Mouse (Mus musculus): ENCODE results near the gene Daglb. TPM values are rescaled to one million over a fixed set of nuclear protein-coding genes. Genes with fewer than 3 reads are reported as not detected.
"Not testable (repeated sequence)": the region's sequence is repeated elsewhere in the genome, so short reads cannot be mapped to it uniquely, and the experiment has no call there.

The Daglb gene
- total and polyA plus RNA-seq, 3 experiments, result 9.0 to 29.9 (median 14.1) TPM

GRCm38 (mm10) chr5:143548401-143548846 is 84.0 kb downstream of the Daglb start:
- DNase-seq (ENCODE audit: low spot score) (peak; percentile 88), ATAC-seq (ENCODE audit: extremely low read depth, insufficient number of reproducible peaks, low FRiP score, poor library complexity, severe bottlenecking) (peak; percentile 75)
- H3K36me3 ChIP-seq (replicated peaks), result peaks cover 19% of the 10 kb centered on the region
- H3K27me3 ChIP-seq (ENCODE audit: insufficient read depth, low read length), result peaks cover 23% of the 10 kb centered on the region
- peak overlapping the region; percentile 80 for H3K4me3 ChIP-seq (ENCODE audit: low read depth, low read length)
- H3K9me3 ChIP-seq (replicated peaks), result no peaks in the 10 kb centered on the region
- H3K4me1 ChIP-seq (ENCODE audit: insufficient read depth, low read depth, low read length), result peaks cover 35% of the 10 kb centered on the region
- no peak for TF ChIP-seq GATA2 (IDR thresholded peaks at IDR 0.05; ENCODE audit: borderline replicate concordance, low read depth, low read length)
- no peak for TF ChIP-seq TAL1 (conservative IDR thresholded peaks at IDR 0.05; ENCODE audit: low read depth, low read length)
- no peak for TF ChIP-seq POLR2AphosphoS5 (IDR thresholded peaks at IDR 0.05; ENCODE audit: insufficient replicate concordance, low read depth, low read length)
- TF ChIP-seq CTCF (IDR thresholded peaks at IDR 0.05; ENCODE audit: low read depth, low read length), result peak; percentile 20; the same call in 1 of the 2 replicates
- TF ChIP-seq GATA1 (IDR thresholded peaks at IDR 0.05; ENCODE audit: borderline replicate concordance, low read length), result no peak

GRCm38 (mm10) chr5:143548922-143549321 is 84.5 kb downstream of the Daglb start:
- Histone ChIP-seq H3K4me3 (ENCODE audit: low read depth, low read length) (peak overlapping the region; percentile 80), H3K27me3 (ENCODE audit: insufficient read depth, low read length) (peaks cover 18% of the 10 kb centered on the region), H3K36me3 (replicated peaks) (peaks cover 21% of the 10 kb centered on the region), H3K4me1 (ENCODE audit: insufficient read depth, low read depth, low read length) (peaks cover 38% of the 10 kb centered on the region)
- not testable (repeated sequence) for H3K9me3 ChIP-seq (replicated peaks); DNase-seq (ENCODE audit: low spot score); ATAC-seq (ENCODE audit: extremely low read depth, insufficient number of reproducible peaks, low FRiP score, poor library complexity, severe bottlenecking)

DNA sequence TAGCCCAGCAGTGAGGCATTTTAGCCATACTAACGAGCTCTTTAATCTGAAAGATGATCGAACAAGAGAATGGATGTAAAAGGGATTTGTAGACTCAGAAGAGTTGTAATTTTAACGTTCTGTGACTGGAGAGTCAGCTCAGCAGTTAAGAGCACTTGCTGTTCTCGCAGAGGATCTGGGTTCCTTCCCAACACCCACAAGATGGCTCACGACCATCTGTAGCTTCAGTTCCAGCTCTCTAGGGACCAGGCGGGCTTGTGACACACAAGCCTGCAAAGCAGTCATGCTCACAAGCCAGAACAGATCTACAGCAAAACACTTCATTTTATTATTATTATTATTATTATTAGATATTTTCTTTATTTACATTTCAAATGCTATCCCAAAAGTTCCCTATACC is 88.5 kb downstream of the Daglb start:
- Histone ChIP-seq H3K27me3 (ENCODE audit: insufficient read depth, low read length) (no peaks in the 10 kb centered on the region), H3K4me1 (ENCODE audit: insufficient read depth, low read depth, low read length) (peaks cover 30% of the 10 kb centered on the region), H3K36me3 (replicated peaks) (peaks cover 42% of the 10 kb centered on the region), H3K4me3 (ENCODE audit: low read depth, low read length) (no peak overlapping the region), H3K9me3 (replicated peaks) (no peaks in the 10 kb centered on the region)
- DNase-seq (ENCODE audit: low spot score) (no peak), ATAC-seq (ENCODE audit: extremely low read depth, insufficient number of reproducible peaks, low FRiP score, poor library complexity, severe bottlenecking) (no peak)
- TF ChIP-seq POLR2AphosphoS5 (IDR thresholded peaks at IDR 0.05; ENCODE audit: insufficient replicate concordance, low read depth, low read length) (no peak), GATA1 (IDR thresholded peaks at IDR 0.05; ENCODE audit: borderline replicate concordance, low read length) (no peak), CTCF (IDR thresholded peaks at IDR 0.05; ENCODE audit: low read depth, low read length) (no peak), GATA2 (IDR thresholded peaks at IDR 0.05; ENCODE audit: borderline replicate concordance, low read depth, low read length) (no peak), TAL1 (conservative IDR thresholded peaks at IDR 0.05; ENCODE audit: low read depth, low read length) (no peak)

GRCm38 (mm10) chr5:143555233-143555632 is 90.8 kb downstream of the Daglb start:
- peaks cover 34% of the 10 kb centered on the region for H3K4me1 ChIP-seq (ENCODE audit: insufficient read depth, low read depth, low read length)
- no peak overlapping the region for H3K4me3 ChIP-seq (ENCODE audit: low read depth, low read length)
- no peak for DNase-seq (ENCODE audit: low spot score)
- ATAC-seq (ENCODE audit: extremely low read depth, insufficient number of reproducible peaks, low FRiP score, poor library complexity, severe bottlenecking), result no peak
- H3K9me3 ChIP-seq (replicated peaks), result no peaks in the 10 kb centered on the region
- TF ChIP-seq TAL1 (conservative IDR thresholded peaks at IDR 0.05; ENCODE audit: low read depth, low read length), result no peak
- TF ChIP-seq GATA2 (IDR thresholded peaks at IDR 0.05; ENCODE audit: borderline replicate concordance, low read depth, low read length), result no peak
- no peak for TF ChIP-seq CTCF (IDR thresholded peaks at IDR 0.05; ENCODE audit: low read depth, low read length)
- no peak for TF ChIP-seq GATA1 (IDR thresholded peaks at IDR 0.05; ENCODE audit: borderline replicate concordance, low read length)
- TF ChIP-seq POLR2AphosphoS5 (IDR thresholded peaks at IDR 0.05; ENCODE audit: insufficient replicate concordance, low read depth, low read length), result no peak
- no peaks in the 10 kb centered on the region for H3K27me3 ChIP-seq (ENCODE audit: insufficient read depth, low read length)
- H3K36me3 ChIP-seq (replicated peaks), result peaks cover 48% of the 10 kb centered on the region

Other genes with a start within 250 kb of the Daglb start
- not detected in 2 replicates for gene Spdye4a, start 237.7 kb upstream of the Daglb start, total RNA-seq (2014; fragmentation: Nextera tagmentation)
- gene Spdye4a, start 237.7 kb upstream of the Daglb start, total RNA-seq (2017), result not detected in 2 replicates
- gene Spdye4a, start 237.7 kb upstream of the Daglb start, polyA plus RNA-seq (2012), result not detected in 2 replicates
- gene Zfp12, start 229.4 kb upstream of the Daglb start, total RNA-seq (2014; fragmentation: Nextera tagmentation), result 16.7 and 21.4 TPM in 2 replicates
- gene Zfp12, start 229.4 kb upstream of the Daglb start, total RNA-seq (2017), result 22.1 and 22.3 TPM in 2 replicates
- gene Zfp12, start 229.4 kb upstream of the Daglb start, polyA plus RNA-seq (2012), result 3.9 and 4.2 TPM in 2 replicates
- 2.4 and 3.6 TPM in 2 replicates for gene Zfp316, start 194.6 kb upstream of the Daglb start, total RNA-seq (2014; fragmentation: Nextera tagmentation)
- 3.4 and 3.7 TPM in 2 replicates for gene Zfp316, start 194.6 kb upstream of the Daglb start, total RNA-seq (2017)
- 8.2 and 9.6 TPM in 2 replicates for gene Zfp316, start 194.6 kb upstream of the Daglb start, polyA plus RNA-seq (2012)
- 0.63 TPM in 1 of 2 replicates, not detected in the other for gene Zfp853, start 171.0 kb upstream of the Daglb start, total RNA-seq (2014; fragmentation: Nextera tagmentation)
- 0.06 and 0.11 TPM in 2 replicates for gene Zfp853, start 171.0 kb upstream of the Daglb start, total RNA-seq (2017)
- gene Zfp853, start 171.0 kb upstream of the Daglb start, polyA plus RNA-seq (2012), result 0.03 and 0.10 TPM in 2 replicates
- 75.0 and 91.2 TPM in 2 replicates for gene E130309D02Rik, start 149.2 kb upstream of the Daglb start, total RNA-seq (2014; fragmentation: Nextera tagmentation)
- gene E130309D02Rik, start 149.2 kb upstream of the Daglb start, total RNA-seq (2017), result 18.0 and 19.4 TPM in 2 replicates
- 134 and 163 TPM in 2 replicates for gene E130309D02Rik, start 149.2 kb upstream of the Daglb start, polyA plus RNA-seq (2012)
- 53.5 and 75.9 TPM in 2 replicates for gene Zdhhc4, start 135.3 kb upstream of the Daglb start, total RNA-seq (2014; fragmentation: Nextera tagmentation)
- 45.6 and 45.8 TPM in 2 replicates for gene Zdhhc4, start 135.3 kb upstream of the Daglb start, total RNA-seq (2017)
- 47.5 and 68.7 TPM in 2 replicates for gene Zdhhc4, start 135.3 kb upstream of the Daglb start, polyA plus RNA-seq (2012)
- not detected in 2 replicates for gene Grid2ip, start 107.2 kb upstream of the Daglb start, total RNA-seq (2014; fragmentation: Nextera tagmentation)
- gene Grid2ip, start 107.2 kb upstream of the Daglb start, total RNA-seq (2017), result 0.05 TPM in 1 of 2 replicates, not detected in the other
- gene Grid2ip, start 107.2 kb upstream of the Daglb start, polyA plus RNA-seq (2012), result 0.02 TPM in 1 of 2 replicates, not detected in the other
- gene Kdelr2, start 60.7 kb upstream of the Daglb start, total RNA-seq (2014; fragmentation: Nextera tagmentation), result 55.7 and 59.7 TPM in 2 replicates
- gene Kdelr2, start 60.7 kb upstream of the Daglb start, total RNA-seq (2017), result 75.3 and 95.5 TPM in 2 replicates
- 43.7 and 44.6 TPM in 2 replicates for gene Kdelr2, start 60.7 kb upstream of the Daglb start, polyA plus RNA-seq (2012)
- 802 and 891 TPM in 2 replicates for gene Rac1, start 63.5 kb downstream of the Daglb start, total RNA-seq (2014; fragmentation: Nextera tagmentation)
- 150 and 168 TPM in 2 replicates for gene Rac1, start 63.5 kb downstream of the Daglb start, total RNA-seq (2017)
- 93.2 and 99.6 TPM in 2 replicates for gene Rac1, start 63.5 kb downstream of the Daglb start, polyA plus RNA-seq (2012)
- 242 and 246 TPM in 2 replicates for gene Cyth3, start 157.9 kb downstream of the Daglb start, total RNA-seq (2014; fragmentation: Nextera tagmentation)
- gene Cyth3, start 157.9 kb downstream of the Daglb start, total RNA-seq (2017), result 174 and 191 TPM in 2 replicates
- 70.4 and 76.3 TPM in 2 replicates for gene Cyth3, start 157.9 kb downstream of the Daglb start, polyA plus RNA-seq (2012)

Measured in G1E (cell line).